ENCODE assay signal across 17 mouse cellular contexts in the genomic region with DNA sequence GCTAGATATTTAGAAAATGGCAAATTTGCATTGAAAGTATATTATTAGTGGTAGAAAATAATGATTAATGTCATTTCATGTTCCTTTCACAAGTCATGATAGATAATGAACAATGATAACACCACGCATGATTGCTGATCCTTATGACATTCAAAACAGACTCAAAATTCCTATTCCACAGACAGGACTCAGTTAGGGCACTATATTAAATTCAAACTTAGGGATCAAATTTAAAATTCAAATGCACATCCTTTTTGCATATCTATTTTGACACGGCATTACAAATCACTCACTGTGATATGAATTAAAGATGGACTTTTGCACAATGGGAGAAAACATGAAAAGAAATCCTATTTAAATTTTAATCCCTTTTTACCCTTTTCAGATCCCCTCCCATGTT.
"Had no signal": no experiment of that assay in that cellular context is flagged by ENCODE, and none has a peak within 500 bp of the region (broad histone marks: within the 10 kb centered on the region; RNA-seq: fewer than 3 reads in every experiment).

No protein-coding gene starts in this region.

- H3K36me3 ChIP-seq: liver, embryonic 15.5 days; lung, embryonic 15.5 days; midbrain, embryonic 12.5 days; neural tube, embryonic 12.5 days; stomach, embryonic 15.5 days had no signal

- H3K4me2 ChIP-seq: liver, embryonic 15.5 days; lung, embryonic 15.5 days; midbrain, embryonic 12.5 days; neural tube, embryonic 12.5 days; stomach, embryonic 15.5 days had no signal

- H3K27me3 ChIP-seq: liver, embryonic 15.5 days; lung, embryonic 15.5 days; megakaryocyte, embryonic 14.5 days; midbrain, embryonic 12.5 days; neural tube, embryonic 12.5 days; stomach, embryonic 15.5 days had no signal

- H3K4me3 ChIP-seq: liver, embryonic 15.5 days; lung, embryonic 15.5 days; megakaryocyte, embryonic 14.5 days; midbrain, embryonic 12.5 days; neural tube, embryonic 12.5 days; stomach, embryonic 15.5 days had no signal

- H3K27ac ChIP-seq: liver, embryonic 15.5 days; lung, embryonic 15.5 days; macrophage; neural tube, embryonic 12.5 days; stomach, embryonic 15.5 days; stomach, postnatal 0 days had no signal

- H3K4me1 ChIP-seq: liver, embryonic 15.5 days; lung, embryonic 15.5 days; megakaryocyte, embryonic 14.5 days; neural tube, embryonic 12.5 days; stomach, embryonic 15.5 days had no signal

- ATAC-seq: liver, postnatal 0 days; lung, postnatal 0 days had no signal

- DNase-seq: liver, postnatal 0 days; lung, adult 2 months; lung, postnatal 14 days; lung, postnatal 36 days; right cerebral cortex, postnatal 14 days; thymus, adult 2 months; thymus, postnatal 25 days; thymus, postnatal 4 days had no signal

- H3K9me3 ChIP-seq: liver, embryonic 15.5 days; lung, embryonic 15.5 days; midbrain, embryonic 12.5 days; neural tube, embryonic 12.5 days; stomach, embryonic 15.5 days had no signal

- H3K9ac ChIP-seq: liver, embryonic 15.5 days; liver, postnatal 0 days; lung, embryonic 15.5 days; midbrain, embryonic 12.5 days; neural tube, embryonic 12.5 days; stomach, embryonic 15.5 days had no signal
